Mouse (Mus musculus) heart, embryonic 11.5 days (tissue): Measurements from ENCODE around the gene Zfp445. TPM values are rescaled to one million over a fixed set of nuclear protein-coding genes. Genes with fewer than 3 reads are reported as not detected.

Source experiments
- ATAC-seq: fragments of 200-750 bp; cut with Nextera tagmentation; replicated peaks from 2 replicates; pipeline ENCODE4 v1.8.0; 2017; ENCODE audit warnings: moderate library complexity; ENCODE audit not compliant: insufficient number of reproducible peaks, low FRiP score, low TSS enrichment
- H3K27ac ChIP-seq: fragments of 300-500 bp; sonication (generic); 2 replicates; pipeline ENCODE4 v1.5.1; 2014; ENCODE audit warnings: mild to moderate bottlenecking, low read depth, low read length
- H3K27me3 ChIP-seq: fragments of 300-500 bp; sonication (generic); 2 replicates; pipeline ENCODE4 v1.6.1; 2014; ENCODE audit warnings: mild to moderate bottlenecking, low read length, mixed read lengths; ENCODE audit not compliant: control insufficient read depth, insufficient read depth
- H3K36me3 ChIP-seq: fragments of 300-500 bp; sonication (generic); 2 replicates; pipeline ENCODE4 v1.6.1; 2014; ENCODE audit warnings: mild to moderate bottlenecking, low read length, moderate library complexity, mixed read lengths; ENCODE audit not compliant: control insufficient read depth, insufficient read depth
- H3K4me1 ChIP-seq: fragments of 300-500 bp; sonication (generic); 2 replicates; pipeline ENCODE4 v1.6.1; 2014; ENCODE audit warnings: low read length; ENCODE audit not compliant: control insufficient read depth, insufficient read depth
- H3K4me2 ChIP-seq: fragments of 300-500 bp; sonication (generic); 2 replicates; pipeline ENCODE4 v1.6.1; 2014; ENCODE audit warnings: mild to moderate bottlenecking, moderate library complexity
- H3K4me3 ChIP-seq: fragments of 300-500 bp; sonication (generic); 2 replicates; pipeline ENCODE4 v1.5.1; 2014; ENCODE audit warnings: low read depth, low read length
- H3K9ac ChIP-seq: fragments of 300-500 bp; sonication (generic); 2 replicates; pipeline ENCODE4 v1.6.1; 2014; ENCODE audit warnings: mild to moderate bottlenecking, low read depth, low read length, moderate library complexity
- H3K9me3 ChIP-seq: fragments of 300-500 bp; sonication (generic); replicated peaks from 2 replicates; pipeline ENCODE4 v1.6.1; 2016; ENCODE audit warnings: low read length; ENCODE audit not compliant: control insufficient read depth
- WGBS: fragments of 180-500 bp; shearing (Covaris S2); extraction: QIAGEN DNeasy Blood & Tissue Kit; methylation state at CpG from one replicate; pipeline ENCODE4 v1.1.7; 2014; ENCODE audit not compliant: insufficient replicate concordance; 5-methylcytosine and 5-hydroxymethylcytosine counted together
- polyA plus RNA-seq: library from polyadenylated mRNA; unstranded; fragments of >200 nt; fragmentation: Nextera tagmentation; extraction: Ambion mirVana; gene quantifications from 2 replicates; pipeline ENCODE4 v1.2.1, GENCODE M21; 2014

Zfp445 gene
- polyA plus RNA-seq, 1 experiment from 2014 or later, result 34.4 TPM

GRCm38 (mm10) chr9:122823374-122824017 is 42.3 kb downstream of the Zfp445 start:
- H3K4me1 ChIP-seq, result no peaks in the 10 kb centered on the region
- WGBS, result 80% methylated on average over 5 of the region's 5 CpGs
- no peaks in the 10 kb centered on the region for H3K9me3 ChIP-seq
- H3K4me2 ChIP-seq, result no peak overlapping the region
- no peaks in the 10 kb centered on the region for H3K27me3 ChIP-seq
- H3K27ac ChIP-seq, result no peak overlapping the region
- H3K9ac ChIP-seq, result no peak overlapping the region
- no peak overlapping the region for H3K4me3 ChIP-seq
- peaks cover 12% of the 10 kb centered on the region for H3K36me3 ChIP-seq
- ATAC-seq, result no peak

- Histone ChIP-seq H3K9ac (no peak overlapping the region), H3K4me3 (no peak overlapping the region), H3K27ac (no peak overlapping the region), H3K9me3 (no peaks in the 10 kb centered on the region), H3K36me3 (no peaks in the 10 kb centered on the region; the same call in 1 of the 2 replicates), H3K4me2 (no peak overlapping the region), H3K27me3 (no peaks in the 10 kb centered on the region), H3K4me1 (no peaks in the 10 kb centered on the region)
- ATAC-seq, result no peak
- 64% methylated on average over 4 of the region's 4 CpGs for WGBS
Measured at GRCm38 (mm10) chr9:122815239-122815851, 50.5 kb downstream of the Zfp445 start.

GRCm38 (mm10) chr9:122814775-122815174 is 51.0 kb downstream of the Zfp445 start:
- 82% methylated on average over 2 of the region's 2 CpGs for WGBS
- Histone ChIP-seq H3K36me3 (no peaks in the 10 kb centered on the region; the same call in 1 of the 2 replicates), H3K9me3 (no peaks in the 10 kb centered on the region), H3K27me3 (no peaks in the 10 kb centered on the region), H3K9ac (no peak overlapping the region), H3K27ac (no peak overlapping the region), H3K4me3 (no peak overlapping the region), H3K4me1 (no peaks in the 10 kb centered on the region), H3K4me2 (no peak overlapping the region)
- no peak for ATAC-seq

GRCm38 (mm10) chr9:122812386-122812785 is 53.4 kb downstream of the Zfp445 start:
- no peak overlapping the region for H3K4me2 ChIP-seq
- H3K9ac ChIP-seq, result no peak overlapping the region
- no peaks in the 10 kb centered on the region for H3K27me3 ChIP-seq
- H3K9me3 ChIP-seq, result no peaks in the 10 kb centered on the region
- no peaks in the 10 kb centered on the region for H3K4me1 ChIP-seq
- no peak overlapping the region for H3K27ac ChIP-seq
- no peaks in the 10 kb centered on the region for H3K36me3 ChIP-seq
- no peak for ATAC-seq
- WGBS, result 76% methylated on average over 5 of the region's 5 CpGs
- H3K4me3 ChIP-seq, result no peak overlapping the region

GRCm38 (mm10) chr9:122810212-122810611 is 55.6 kb downstream of the Zfp445 start:
- Histone ChIP-seq H3K4me1 (no peaks in the 10 kb centered on the region; the same call in 1 of the 2 replicates), H3K27ac (no peak overlapping the region), H3K4me2 (no peak overlapping the region), H3K4me3 (no peak overlapping the region), H3K36me3 (no peaks in the 10 kb centered on the region), H3K27me3 (no peaks in the 10 kb centered on the region), H3K9ac (no peak overlapping the region), H3K9me3 (no peaks in the 10 kb centered on the region)
- no peak for ATAC-seq
- WGBS, result 60% methylated on average over 3 of the region's 3 CpGs

- no peaks in the 10 kb centered on the region; the same call in 1 of the 2 replicates for H3K4me1 ChIP-seq
- no peak overlapping the region for H3K27ac ChIP-seq
- H3K27me3 ChIP-seq, result no peaks in the 10 kb centered on the region
- no peaks in the 10 kb centered on the region for H3K9me3 ChIP-seq
- H3K9ac ChIP-seq, result no peak overlapping the region
- no peaks in the 10 kb centered on the region for H3K36me3 ChIP-seq
- no peak for ATAC-seq
- no peak overlapping the region for H3K4me3 ChIP-seq
- no peak overlapping the region for H3K4me2 ChIP-seq
- 88% methylated on average over 2 of the region's 2 CpGs for WGBS
Measured at GRCm38 (mm10) chr9:122807186-122807585, 58.6 kb downstream of the Zfp445 start.

GRCm38 (mm10) chr9:122805845-122806341 is 59.9 kb downstream of the Zfp445 start:
- 7% methylated on average over 10 of the region's 10 CpGs for WGBS
- no peak for ATAC-seq

GRCm38 (mm10) chr9:122805053-122805844 is 60.6 kb downstream of the Zfp445 start, which contains the start of gene Tcaim:
Gene Tcaim, plus strand, starts transcription at chr9:122805539.
- ATAC-seq, result peak; percentile 99
- WGBS, result 6% methylated on average over 42 of the region's 42 CpGs
- no peaks in the 10 kb centered on the region for H3K9me3 ChIP-seq

More at GRCm38 (mm10) chr9:122805845-122806341, 59.9 kb downstream of the Zfp445 start:
- no peaks in the 10 kb centered on the region; the same call in 1 of the 2 replicates for H3K4me1 ChIP-seq
- H3K4me3 ChIP-seq, result peak overlapping the region; percentile 65
- H3K27me3 ChIP-seq, result no peaks in the 10 kb centered on the region
- H3K9me3 ChIP-seq, result no peaks in the 10 kb centered on the region
- H3K9ac ChIP-seq, result peak overlapping the region; percentile 73
- H3K4me2 ChIP-seq, result peak overlapping the region; percentile 72
- peak overlapping the region; percentile 92 for H3K27ac ChIP-seq
- no peaks in the 10 kb centered on the region for H3K36me3 ChIP-seq

More at GRCm38 (mm10) chr9:122805053-122805844, 60.6 kb downstream of the Zfp445 start, which contains the start of gene Tcaim:
- Histone ChIP-seq H3K27me3 (no peaks in the 10 kb centered on the region), H3K9ac (peak within 1 kb of the TSS; percentile 73), H3K4me2 (peak within 1 kb of the TSS; percentile 72), H3K27ac (peak within 1 kb of the TSS; percentile 92), H3K4me1 (no peaks in the 10 kb centered on the region; the same call in 1 of the 2 replicates), H3K4me3 (peak within 1 kb of the TSS; percentile 65), H3K36me3 (no peaks in the 10 kb centered on the region)
